Mouse (Mus musculus) T-helper 17 cell (primary cell): ENCODE results near the gene Sult3a2.
"Not testable (repeated sequence)": the region's sequence is repeated elsewhere in the genome, so short reads cannot be mapped to it uniquely, and the experiment has no call there.

Experiments
- in situ Hi-C, 2 experiments: fragments of 300-600 bp; cut with MboI, MseI; formaldehyde crosslinking; loops; 1 replicate in 1 of 2; 2 replicates in 1 of 2; pipeline ENCODE4 v1.15.1; 2025; ENCODE audit warnings: high pct_unique_total_duplicates in 2 of 2

Gene Sult3a2

DNA sequence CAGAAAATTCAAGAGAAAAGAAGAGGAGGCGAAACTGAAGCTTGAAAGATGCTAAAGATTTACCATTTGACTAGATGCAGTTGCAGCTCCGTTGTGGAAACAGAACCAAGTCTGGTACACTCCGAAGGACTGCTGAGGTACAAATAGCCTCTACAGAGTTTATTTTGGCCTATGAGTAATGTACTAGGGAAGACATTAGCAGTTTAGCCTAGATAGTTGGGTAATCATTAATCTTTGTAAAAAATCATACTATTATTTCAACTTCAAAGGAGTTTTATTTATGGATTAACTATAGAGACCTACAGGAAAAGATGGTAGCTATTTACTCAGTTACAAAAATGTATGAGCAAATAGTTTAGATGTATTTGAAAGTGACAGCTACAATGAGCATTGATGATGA, at the start of gene Sult3a2:
Gene Sult3a2, minus strand, starts transcription at position 101 of the 400 bp plus-strand sequence.
- in situ Hi-C loops: no loop called here

DNA sequence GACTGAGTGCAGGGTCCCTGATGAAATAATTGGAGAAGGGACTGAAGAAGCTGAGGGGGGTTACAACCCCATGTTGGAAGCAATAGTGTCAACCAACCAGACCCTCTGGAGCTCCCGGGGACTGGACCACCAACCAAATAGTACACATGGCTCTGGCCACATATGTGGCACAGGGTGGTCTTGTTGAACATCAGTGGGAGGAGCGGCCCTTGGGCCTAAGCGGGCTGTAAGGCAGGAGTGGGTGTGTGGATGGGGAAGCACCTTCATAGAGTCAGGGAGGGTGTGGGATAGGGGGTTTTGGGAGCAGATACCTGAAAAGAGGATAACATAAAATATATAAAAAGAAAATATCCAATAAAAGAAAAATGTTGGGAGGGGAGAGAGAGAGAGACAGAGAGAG, 34.4 kb upstream of the Sult3a2 start:
- in situ Hi-C loops: no loop called here

DNA sequence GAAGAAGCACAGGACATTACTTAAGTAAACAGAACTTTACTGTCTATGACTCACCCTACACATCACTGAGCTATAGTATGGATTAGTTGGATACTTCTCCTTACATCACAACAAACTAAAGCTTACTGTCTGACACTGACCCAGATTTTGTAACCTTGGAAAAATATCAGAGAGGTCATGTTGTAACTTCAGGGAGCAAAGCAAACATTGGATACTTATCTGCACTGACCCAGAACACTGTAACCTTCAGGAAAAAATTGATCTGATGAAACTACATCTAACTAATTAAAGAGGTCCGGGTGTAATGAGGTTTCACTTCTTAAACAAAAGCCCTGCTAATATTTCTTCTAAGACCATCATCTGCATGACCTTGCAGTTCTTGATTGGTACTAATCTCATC, 30.4 kb upstream of the Sult3a2 start:
- in situ Hi-C loops: no loop called here

GRCm38 (mm10) chr10:33814266-33814665, 27.8 kb upstream of the Sult3a2 start:
- in situ Hi-C loops: no loop called here

DNA sequence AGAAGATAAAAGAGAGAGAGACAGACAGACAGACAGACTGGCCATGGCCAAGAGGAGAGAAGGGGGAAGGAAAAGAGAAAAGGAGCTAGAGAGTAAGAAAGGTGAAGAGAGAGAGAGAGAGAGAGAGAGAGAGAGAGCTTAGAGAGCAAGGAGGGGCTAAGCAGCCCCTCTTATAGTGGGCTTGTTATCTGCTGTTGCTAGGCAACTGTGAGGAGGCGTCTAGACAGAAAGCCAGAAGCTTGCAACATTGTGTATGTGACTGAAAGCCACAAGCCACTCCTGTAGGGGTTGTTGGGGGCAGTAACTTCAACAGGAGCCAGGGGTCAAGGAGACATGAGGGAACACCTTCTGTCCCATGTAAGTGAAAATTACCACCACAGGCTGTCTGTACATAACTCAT, 25.3 kb upstream of the Sult3a2 start:
- in situ Hi-C loops: no loop called here

DNA sequence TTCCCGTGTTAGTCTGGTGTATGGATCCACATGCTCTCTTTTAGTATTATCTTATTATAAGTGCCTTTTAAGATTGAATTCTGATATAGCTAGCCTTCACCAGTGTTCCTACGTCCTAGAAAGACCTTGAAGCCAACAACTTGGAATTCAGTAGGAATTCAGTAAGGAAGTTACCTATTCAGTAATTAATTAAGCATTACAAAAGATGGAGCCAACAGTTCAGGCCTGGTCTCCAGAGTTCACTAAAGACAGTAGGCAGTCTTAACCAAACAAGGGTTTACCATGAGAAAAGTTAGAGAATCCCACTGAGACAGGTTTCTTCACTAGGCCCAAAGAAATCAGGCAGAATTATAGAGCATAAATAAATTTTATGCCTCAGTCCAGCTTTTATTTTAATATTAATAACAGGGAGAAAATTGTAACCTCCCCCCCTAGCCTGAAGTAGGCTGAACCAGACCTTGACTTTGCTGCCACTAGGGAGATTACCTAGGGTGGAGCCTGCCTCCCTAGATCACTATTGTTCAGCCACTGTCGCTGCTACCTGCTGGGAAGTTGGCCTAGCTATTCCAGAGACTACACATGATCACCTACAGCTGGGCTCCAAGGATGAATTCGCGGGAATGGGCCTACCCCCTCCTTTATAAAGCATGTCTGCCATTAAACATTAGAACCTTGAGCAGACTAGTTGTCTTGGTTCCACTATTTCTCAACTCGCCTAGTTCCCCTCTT, 10.9 kb upstream of the Sult3a2 start:
- in situ Hi-C loops: not testable (repeated sequence)

GRCm38 (mm10) chr10:33796269-33796915, 9.9 kb upstream of the Sult3a2 start:
- in situ Hi-C loops: not testable (repeated sequence)

DNA sequence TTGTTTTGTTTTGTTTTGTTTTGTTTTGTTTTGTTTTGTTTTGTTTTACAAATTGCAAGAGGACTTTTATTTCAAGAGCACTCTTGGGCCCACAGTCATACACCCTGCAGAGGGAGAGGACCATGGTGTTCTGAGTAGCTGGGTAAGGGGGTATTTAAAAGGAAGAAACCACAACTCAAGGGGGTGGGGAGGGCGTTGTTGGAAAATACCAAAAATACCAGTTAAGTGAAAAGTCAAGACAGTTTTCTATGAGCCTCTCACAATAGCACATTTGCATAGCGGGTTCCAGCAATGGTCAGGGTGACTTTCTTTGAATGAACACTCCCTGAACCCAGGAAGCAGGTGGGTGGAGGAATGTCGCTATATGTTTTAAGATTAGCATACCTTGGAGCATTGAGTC, 5.7 kb upstream of the Sult3a2 start:
- in situ Hi-C loops: not testable (repeated sequence)

DNA sequence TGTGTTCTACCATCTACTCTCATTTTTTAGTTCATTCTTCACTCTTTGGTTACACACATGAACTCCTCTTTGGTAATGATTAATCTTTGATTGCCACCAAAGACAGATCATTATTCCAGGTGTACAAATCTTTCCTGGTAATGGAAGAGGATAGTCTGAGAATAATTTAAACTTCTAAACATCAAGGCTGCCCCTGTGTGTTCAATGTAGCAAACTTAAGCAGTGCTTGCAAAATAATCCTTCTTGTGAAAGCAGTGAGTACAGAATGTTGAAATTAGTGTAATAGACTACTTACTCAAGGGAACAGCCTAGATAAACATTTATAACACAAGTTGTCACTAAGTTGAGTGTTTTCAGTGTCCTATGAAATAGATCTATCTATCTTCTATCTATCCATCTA, 1.0 kb upstream of the Sult3a2 start:
- in situ Hi-C loops: no loop called here

GRCm38 (mm10) chr10:33735251-33735650, 51.3 kb downstream of the Sult3a2 start:
- in situ Hi-C loops: not testable (repeated sequence)

GRCm38 (mm10) chr10:33733241-33733640, 53.3 kb downstream of the Sult3a2 start:
- in situ Hi-C loops: no loop called here

DNA sequence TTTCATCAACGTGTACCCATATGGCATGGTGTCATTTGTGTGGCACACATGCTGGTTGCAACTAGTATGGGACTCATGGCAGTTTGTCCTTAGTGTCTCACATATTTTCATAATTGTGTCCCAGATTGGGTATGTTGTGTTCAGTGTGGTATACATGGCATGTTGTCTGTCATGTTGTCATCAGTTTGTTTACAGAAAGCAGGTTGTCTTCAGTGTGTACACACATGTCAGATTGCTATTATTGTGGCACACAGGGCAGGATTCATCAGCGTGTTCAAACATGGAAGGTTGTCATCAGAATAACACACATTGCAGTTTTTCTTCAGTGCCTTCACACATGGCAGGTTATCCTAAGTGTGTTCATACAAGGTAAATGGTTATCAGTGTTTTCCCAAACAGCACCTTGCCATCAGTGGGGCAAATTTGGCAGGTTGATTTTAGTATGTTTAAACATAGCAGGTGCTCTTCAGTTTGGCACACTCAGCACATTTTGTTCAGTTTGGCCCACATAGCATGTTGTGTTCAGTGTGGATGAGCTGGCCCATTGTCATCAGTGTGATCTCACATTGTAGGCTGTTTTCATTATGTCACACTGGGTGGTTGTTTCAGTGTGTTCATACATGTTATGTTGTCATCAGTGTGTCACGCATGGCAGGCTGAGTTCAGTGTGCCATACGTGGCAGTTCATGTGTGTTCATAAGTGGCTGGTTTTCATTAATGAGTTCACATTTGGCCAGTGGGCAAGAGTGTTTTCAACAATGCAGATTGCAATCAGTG, 53.9 kb downstream of the Sult3a2 start:
- in situ Hi-C loops: no loop called here

GRCm38 (mm10) chr10:33723764-33724163, 62.7 kb downstream of the Sult3a2 start:
- in situ Hi-C loops: no loop called here

GRCm38 (mm10) chr10:33721827-33722438, 64.6 kb downstream of the Sult3a2 start:
- in situ Hi-C loops: no loop called here
